Mouse (Mus musculus): ENCODE data around the gene Nme2. TPM values are rescaled to one million over a fixed set of nuclear protein-coding genes. Genes with fewer than 3 reads are reported as not detected.

Nme2 gene
- 40.9 and 60.4 TPM in 2 replicates for total RNA-seq (2017)

DNA sequence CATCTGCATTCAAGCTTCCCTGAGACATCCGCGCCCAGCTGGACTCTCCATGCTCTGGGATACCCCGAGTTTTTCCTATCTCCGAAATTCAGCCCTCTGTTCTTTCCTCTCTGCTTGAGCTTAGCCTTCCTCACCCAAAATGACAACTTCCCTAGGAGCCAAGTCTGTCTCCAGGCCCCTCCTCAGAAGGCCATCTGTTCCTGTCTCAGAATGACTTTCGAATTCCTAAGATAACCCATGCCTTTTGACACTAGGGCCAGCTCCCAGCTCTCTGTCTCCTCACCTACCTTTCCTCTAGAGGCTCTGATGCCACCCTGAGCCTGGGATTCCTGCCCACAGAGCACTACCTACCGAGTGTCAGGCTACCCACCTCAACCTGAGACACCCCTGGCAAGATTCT is at the start of gene Nme2:
Nme2 (minus strand) TSS at position 101 of the 400 bp plus-strand sequence.
- no peak for ATAC-seq (ENCODE audit: extremely low read depth, insufficient number of reproducible peaks, low FRiP score, poor library complexity, severe bottlenecking)

DNA sequence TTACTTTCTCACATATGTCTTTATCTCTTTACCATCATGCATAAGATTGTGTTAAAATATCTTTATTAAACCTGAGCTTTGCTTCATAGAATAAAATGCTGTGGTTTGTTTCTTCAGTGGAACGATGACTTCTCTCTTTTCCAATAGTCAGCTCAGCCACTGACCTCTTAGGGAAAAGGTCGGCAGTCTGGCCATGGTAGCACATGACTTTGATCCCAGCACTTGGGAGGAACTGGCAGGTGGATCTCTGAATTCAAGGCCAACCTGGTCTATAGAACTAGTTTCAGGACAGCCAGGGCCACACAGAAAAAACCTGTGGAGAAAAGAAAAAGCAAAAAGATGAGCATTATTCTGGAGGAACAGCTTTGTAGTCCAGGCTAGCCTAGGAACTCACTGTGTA is 47.3 kb upstream of the Nme2 start:
- no peak for ATAC-seq (ENCODE audit: extremely low read depth, insufficient number of reproducible peaks, low FRiP score, poor library complexity, severe bottlenecking)

DNA sequence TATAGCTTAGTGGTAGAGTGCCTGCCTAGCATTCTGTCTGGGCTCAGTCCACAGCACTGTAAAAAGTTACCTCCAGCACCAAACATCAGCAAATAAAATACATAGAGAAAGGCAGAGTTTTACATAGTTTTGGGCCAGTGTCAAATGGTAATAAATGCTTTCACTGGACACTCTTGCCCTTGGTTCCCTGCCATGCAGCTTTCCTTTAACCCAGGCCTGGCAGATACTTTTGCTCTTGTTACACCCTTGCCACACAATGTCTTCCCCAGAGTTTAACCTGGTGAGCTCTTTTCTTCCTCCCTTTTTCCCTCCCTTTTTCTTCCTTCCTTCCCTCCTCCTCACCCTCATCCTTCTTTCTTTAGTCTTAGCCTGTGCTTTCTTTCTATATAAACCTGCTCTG is 43.2 kb upstream of the Nme2 start:
- no peak for ATAC-seq (ENCODE audit: extremely low read depth, insufficient number of reproducible peaks, low FRiP score, poor library complexity, severe bottlenecking)

GRCm38 (mm10) chr11:93997141-93997775 is 41.2 kb upstream of the Nme2 start:
- peak; percentile 7; the same call in 1 of the 2 replicates for ATAC-seq (ENCODE audit: extremely low read depth, insufficient number of reproducible peaks, low FRiP score, poor library complexity, severe bottlenecking)

DNA sequence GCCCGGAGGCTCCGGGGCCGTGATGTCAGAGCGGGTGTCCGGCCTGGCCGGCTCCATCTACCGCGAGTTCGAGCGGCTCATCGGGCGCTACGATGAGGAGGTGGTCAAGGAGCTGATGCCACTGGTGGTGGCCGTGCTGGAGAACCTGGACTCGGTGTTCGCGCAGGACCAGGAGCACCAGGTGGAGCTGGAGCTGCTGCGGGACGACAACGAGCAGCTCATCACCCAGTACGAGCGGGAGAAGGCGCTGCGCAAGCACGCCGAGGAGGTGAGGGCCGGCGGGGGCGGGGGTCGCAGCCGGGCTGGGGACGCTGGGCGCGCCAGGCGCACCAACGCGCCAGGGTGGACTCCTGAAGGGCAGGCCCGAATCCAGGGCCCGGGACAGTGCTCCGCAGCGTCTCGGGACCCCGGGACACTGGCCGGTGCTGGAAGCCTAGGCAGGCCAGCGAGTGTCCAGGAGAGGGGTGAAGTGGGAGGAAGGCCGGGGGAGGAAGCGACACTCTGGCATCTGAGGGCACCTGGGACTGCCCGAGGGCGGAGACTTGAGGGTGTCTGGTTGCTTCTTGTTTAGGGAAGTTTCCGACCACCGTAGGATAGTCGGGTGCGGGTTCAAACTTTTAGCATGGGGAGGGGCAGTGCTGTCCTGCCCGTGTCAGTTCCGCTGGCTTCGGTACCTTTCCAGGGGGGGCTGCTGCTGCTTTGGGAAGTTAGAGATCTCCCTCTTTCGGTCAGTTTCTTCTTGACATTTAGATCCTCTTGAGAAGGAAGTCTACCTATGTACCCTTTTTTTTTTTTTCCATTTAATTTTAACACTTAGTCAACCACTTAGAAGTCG is 40.5 kb upstream of the Nme2 start:
- ATAC-seq (ENCODE audit: extremely low read depth, insufficient number of reproducible peaks, low FRiP score, poor library complexity, severe bottlenecking) = peak; percentile 43

- ATAC-seq (ENCODE audit: extremely low read depth, insufficient number of reproducible peaks, low FRiP score, poor library complexity, severe bottlenecking) = peak; percentile 74
Observed at GRCm38 (mm10) chr11:93995720-93996305, 39.8 kb upstream of the Nme2 start, which contains the start of gene Spag9. TSS of gene Spag9 (plus strand) at chr11:93996091.

DNA sequence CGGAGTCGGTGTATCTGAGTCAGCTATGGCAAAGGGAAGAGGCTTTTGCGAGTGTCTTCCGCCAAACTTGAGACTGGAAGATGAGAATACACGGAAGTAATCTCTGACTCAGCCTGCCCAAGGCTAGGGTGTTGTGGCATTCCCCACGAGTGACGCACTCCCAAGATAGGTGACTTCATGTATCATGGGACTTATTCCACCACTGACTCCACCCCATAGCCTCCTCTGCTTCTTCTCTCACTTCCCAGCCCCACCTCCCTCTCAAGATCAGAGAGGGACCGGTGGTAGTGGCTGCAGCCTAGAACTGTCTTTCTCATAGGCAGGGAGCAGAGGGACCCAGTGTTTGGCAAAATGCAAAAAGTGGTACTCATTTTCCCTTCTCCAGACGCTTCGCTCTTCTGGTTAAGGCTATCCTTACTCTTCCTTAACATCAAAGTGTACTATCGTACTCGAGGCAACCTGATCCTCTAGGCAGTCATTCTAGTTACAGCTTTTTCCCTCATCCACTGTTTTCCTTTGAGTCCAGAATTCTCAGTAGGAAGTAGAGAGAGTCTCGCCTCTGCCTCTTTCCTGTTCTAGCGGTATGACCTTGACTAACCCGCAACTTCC is 39.2 kb upstream of the Nme2 start:
- ATAC-seq (ENCODE audit: extremely low read depth, insufficient number of reproducible peaks, low FRiP score, poor library complexity, severe bottlenecking) = peak; percentile 82

DNA sequence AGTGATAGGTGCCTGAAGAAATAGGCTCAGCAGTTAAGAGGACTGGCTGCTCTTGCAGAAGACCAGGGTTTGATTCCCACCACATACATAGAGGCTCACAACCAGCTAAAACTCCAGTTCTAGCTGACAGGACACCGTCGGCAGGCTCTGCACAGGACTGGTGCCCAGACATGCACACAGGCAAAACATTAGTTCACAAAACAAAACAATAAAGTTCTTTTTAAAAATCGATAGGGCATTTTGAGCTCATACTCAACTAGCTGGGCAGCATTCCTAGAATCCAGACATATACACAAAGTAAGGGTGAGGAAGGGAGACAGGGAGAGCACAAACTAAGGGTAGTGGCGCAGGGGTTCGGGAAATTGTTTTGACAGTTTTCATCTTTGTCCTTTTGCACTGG is 38.5 kb upstream of the Nme2 start:
- no peak for ATAC-seq (ENCODE audit: extremely low read depth, insufficient number of reproducible peaks, low FRiP score, poor library complexity, severe bottlenecking)

DNA sequence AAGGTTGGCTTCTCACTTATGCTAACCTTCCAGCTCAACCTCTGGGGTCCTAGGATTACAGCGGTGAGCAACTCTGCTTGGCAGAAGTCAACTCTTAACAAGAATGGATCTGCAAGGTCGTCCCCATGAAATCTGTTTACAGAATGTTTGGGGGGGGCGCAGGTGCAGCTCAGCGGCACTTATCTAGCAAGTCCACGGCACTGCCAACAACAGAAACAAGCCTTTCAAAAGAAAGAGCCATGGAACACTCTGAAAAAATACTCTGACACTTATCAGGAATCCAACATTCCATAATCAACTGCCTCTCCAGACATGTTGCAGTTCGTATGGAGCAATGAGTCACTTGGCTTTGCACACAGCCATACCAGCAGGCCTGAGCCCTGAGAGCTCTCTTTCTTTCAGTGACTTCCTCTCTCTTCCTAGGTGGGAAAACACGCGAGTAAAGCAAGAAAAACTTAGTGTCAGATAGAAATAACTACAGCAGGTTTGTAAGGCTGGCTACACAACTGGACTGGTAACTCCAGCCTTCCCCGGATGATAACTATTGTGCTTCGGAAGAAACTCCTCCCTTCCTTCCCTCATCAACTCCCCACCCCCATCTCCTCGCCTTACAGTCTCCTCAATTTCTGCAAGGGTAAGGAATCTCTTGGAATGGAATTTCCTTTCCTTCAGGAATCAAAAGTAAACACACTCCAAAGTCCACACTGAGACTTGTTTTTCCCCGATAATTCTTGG is 32.4 kb upstream of the Nme2 start:
- no peak for ATAC-seq (ENCODE audit: extremely low read depth, insufficient number of reproducible peaks, low FRiP score, poor library complexity, severe bottlenecking)

GRCm38 (mm10) chr11:93987625-93988327 is 31.7 kb upstream of the Nme2 start:
- ATAC-seq (ENCODE audit: extremely low read depth, insufficient number of reproducible peaks, low FRiP score, poor library complexity, severe bottlenecking) = no peak

DNA sequence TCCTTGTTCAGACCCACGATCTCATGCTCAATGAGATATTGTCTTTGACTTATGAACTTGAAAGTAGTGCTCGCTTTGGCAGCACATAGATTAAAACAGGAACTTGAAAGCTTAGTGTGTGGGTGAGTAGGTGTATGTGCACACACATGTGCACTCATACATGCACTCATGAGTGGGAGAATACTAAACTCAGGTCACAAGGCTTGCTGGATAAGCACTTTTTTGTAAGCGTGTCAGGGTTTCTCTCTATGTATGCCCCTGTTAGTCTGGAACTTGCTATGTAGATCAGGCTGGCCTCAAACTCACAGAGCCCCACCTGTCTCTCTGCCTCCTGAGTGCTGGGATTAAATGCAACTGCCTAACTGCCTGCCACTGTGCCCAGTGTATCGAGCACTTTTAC is 31.0 kb upstream of the Nme2 start:
- ATAC-seq (ENCODE audit: extremely low read depth, insufficient number of reproducible peaks, low FRiP score, poor library complexity, severe bottlenecking) = peak; percentile 49

GRCm38 (mm10) chr11:93986298-93986697 is 30.2 kb upstream of the Nme2 start:
- no peak for ATAC-seq (ENCODE audit: extremely low read depth, insufficient number of reproducible peaks, low FRiP score, poor library complexity, severe bottlenecking)

- ATAC-seq (ENCODE audit: extremely low read depth, insufficient number of reproducible peaks, low FRiP score, poor library complexity, severe bottlenecking) = no peak
Observed at GRCm38 (mm10) chr11:93985265-93985664, 29.2 kb upstream of the Nme2 start.

GRCm38 (mm10) chr11:93984619-93985018 is 28.6 kb upstream of the Nme2 start:
- ATAC-seq (ENCODE audit: extremely low read depth, insufficient number of reproducible peaks, low FRiP score, poor library complexity, severe bottlenecking) = peak; percentile 57

GRCm38 (mm10) chr11:93979502-93980049 is 23.5 kb upstream of the Nme2 start:
- no peak for ATAC-seq (ENCODE audit: extremely low read depth, insufficient number of reproducible peaks, low FRiP score, poor library complexity, severe bottlenecking)

DNA sequence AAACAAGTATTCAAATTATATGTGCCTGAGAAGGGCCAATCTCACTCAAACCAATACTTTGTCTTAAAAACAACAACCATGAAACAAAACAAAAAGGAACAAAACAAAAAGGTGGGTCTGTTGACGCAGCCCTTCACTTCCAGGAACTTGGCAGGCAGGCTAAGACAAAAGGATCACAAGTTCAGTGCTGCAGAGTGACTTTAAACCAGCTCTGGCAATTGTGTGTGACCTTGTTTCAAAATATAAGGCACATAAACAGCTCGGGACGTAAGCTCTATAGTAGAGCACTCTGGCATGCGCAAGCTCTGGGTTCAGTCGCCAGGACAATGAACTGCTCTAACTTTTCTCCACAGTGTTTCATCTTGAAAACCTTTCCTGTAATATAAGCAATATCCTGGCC is 16.9 kb upstream of the Nme2 start:
- no peak for ATAC-seq (ENCODE audit: extremely low read depth, insufficient number of reproducible peaks, low FRiP score, poor library complexity, severe bottlenecking)

- ATAC-seq (ENCODE audit: extremely low read depth, insufficient number of reproducible peaks, low FRiP score, poor library complexity, severe bottlenecking) = no peak
Observed at GRCm38 (mm10) chr11:93969799-93970198, 13.7 kb upstream of the Nme2 start.

DNA sequence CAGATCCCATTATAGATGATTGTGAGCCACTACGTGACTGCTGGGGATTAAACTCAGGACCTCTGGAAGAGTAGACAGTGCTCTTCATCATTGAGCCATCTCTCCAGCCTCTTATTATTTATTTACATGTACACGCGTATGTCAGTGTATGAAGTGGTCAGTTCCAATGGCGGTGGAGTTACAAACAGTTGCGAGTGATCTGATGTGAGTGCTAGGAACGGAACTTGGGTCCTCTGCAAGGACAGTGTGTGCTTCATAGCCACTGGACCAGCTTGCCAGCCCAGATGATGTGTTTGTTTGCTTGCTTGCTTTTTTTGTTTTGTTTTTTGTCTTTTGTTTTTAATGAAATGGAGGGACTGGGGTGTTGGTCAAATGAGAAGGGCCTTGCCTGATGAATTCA is 13.1 kb upstream of the Nme2 start:
- ATAC-seq (ENCODE audit: extremely low read depth, insufficient number of reproducible peaks, low FRiP score, poor library complexity, severe bottlenecking) = no peak

Data from neutrophil, adult 5-6 weeks (primary cell).